ENCODE assay signal across 20 mouse cellular contexts in genomic region chr15:83726741-83727140, GRCm38 (mm10). TPM values are rescaled to one million over a fixed set of nuclear protein-coding genes. Genes with fewer than 3 reads are reported as not detected.
"Had no signal": no experiment of that assay in that cellular context is flagged by ENCODE, and none has a peak within 500 bp of the region (broad histone marks: within the 10 kb centered on the region; RNA-seq: fewer than 3 reads in every experiment).

No protein-coding gene starts in this region.

- H3K4me3 ChIP-seq: midbrain, embryonic 12.5 days; myocyte; neural tube, embryonic 12.5 days; stomach, embryonic 15.5 days had no signal

- H3K4me2 ChIP-seq: lung, embryonic 14.5 days; midbrain, embryonic 12.5 days; stomach, embryonic 15.5 days had no signal

- H3K27ac ChIP-seq: liver, embryonic 14.5 days; neural tube, embryonic 12.5 days; stomach, embryonic 15.5 days; stomach, postnatal 0 days had no signal

- DNase-seq: lung, adult 18-20 months; lung, embryonic 14.5 days; lung, postnatal 10 days; lung, postnatal 4 days; midbrain, embryonic 14.5 days; right cerebral cortex, postnatal 14 days; thymus, adult 2 months; thymus, postnatal 25 days; thymus, postnatal 4 days had no signal

- H3K9ac ChIP-seq: liver, embryonic 14.5 days; lung, embryonic 14.5 days; midbrain, embryonic 12.5 days; neural tube, embryonic 12.5 days; stomach, embryonic 15.5 days had no signal

- H3K36me3 ChIP-seq: midbrain, embryonic 12.5 days; neural tube, embryonic 12.5 days; stomach, embryonic 15.5 days had no signal

- H3K9me3 ChIP-seq: midbrain, embryonic 12.5 days; neural tube, embryonic 12.5 days; stomach, embryonic 15.5 days had no signal

RNA-seq across cellular contexts. Expression of gene Scube1, which starts 1.9 kb away (rescaled TPM):
- total RNA-seq: megakaryocyte, adult 5-6 weeks; megakaryocyte-erythroid progenitor cell, adult 5-6 weeks; neutrophil, adult 5-6 weeks had no signal
- polyA plus RNA-seq: myocyte had no signal

RNA-seq across cellular contexts. Expression of gene Mpped1, which starts 52.5 kb away (rescaled TPM):
- total RNA-seq: megakaryocyte, adult 5-6 weeks; megakaryocyte-erythroid progenitor cell, adult 5-6 weeks; neutrophil, adult 5-6 weeks had no signal
- polyA plus RNA-seq: liver, embryonic 16.5 days; myocyte; urinary bladder, adult 2 months had no signal
